Mouse (Mus musculus): ENCODE data around the gene Wdr77. TPM values are rescaled to one million over a fixed set of nuclear protein-coding genes. Genes with fewer than 3 reads are reported as not detected.
"Not testable (repeated sequence)": the region's sequence is repeated elsewhere in the genome, so short reads cannot be mapped to it uniquely, and the experiment has no call there.

The Wdr77 gene
- total RNA-seq (2014; fragmentation: Nextera tagmentation) (77.7 and 84.6 TPM in 2 replicates), total RNA-seq (2017) (37.0 and 37.9 TPM in 2 replicates)

DNA sequence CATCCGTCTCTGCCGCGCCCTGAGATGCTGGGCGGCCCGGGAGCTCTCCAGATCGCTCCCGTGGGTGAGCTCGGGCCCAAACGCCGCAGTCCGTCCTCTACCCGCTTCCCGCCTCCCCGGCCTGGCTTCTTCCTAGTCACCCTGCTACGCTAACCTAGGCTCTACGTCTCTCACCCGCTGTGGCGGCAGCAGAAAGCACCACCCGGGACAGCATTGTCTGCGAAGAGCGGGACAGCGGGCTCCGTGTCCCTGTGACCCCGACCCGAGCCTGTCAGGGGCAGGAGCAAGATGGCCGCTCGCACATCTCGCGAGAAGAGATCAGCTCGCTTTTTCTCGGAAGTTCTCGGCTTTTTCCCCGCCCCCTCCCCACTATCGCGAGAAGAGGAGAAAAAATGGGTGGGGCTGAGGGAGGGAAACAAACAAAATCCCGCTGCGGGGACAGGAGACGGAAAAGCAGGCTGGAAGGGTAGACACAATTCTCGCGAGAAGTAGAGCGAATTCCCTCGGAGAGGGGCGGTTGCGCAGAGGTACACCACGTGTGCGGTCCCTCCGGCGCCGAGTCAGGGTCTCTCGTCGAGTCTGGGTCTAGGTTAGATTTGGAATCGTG is at the start of gene Wdr77:
Wdr77 (plus strand) TSS at position 396 of the 607 bp plus-strand sequence.
- ATAC-seq (replicated peaks; ENCODE audit: low FRiP score, low TSS enrichment, poor library complexity, severe bottlenecking) = peak; percentile 90

DNA sequence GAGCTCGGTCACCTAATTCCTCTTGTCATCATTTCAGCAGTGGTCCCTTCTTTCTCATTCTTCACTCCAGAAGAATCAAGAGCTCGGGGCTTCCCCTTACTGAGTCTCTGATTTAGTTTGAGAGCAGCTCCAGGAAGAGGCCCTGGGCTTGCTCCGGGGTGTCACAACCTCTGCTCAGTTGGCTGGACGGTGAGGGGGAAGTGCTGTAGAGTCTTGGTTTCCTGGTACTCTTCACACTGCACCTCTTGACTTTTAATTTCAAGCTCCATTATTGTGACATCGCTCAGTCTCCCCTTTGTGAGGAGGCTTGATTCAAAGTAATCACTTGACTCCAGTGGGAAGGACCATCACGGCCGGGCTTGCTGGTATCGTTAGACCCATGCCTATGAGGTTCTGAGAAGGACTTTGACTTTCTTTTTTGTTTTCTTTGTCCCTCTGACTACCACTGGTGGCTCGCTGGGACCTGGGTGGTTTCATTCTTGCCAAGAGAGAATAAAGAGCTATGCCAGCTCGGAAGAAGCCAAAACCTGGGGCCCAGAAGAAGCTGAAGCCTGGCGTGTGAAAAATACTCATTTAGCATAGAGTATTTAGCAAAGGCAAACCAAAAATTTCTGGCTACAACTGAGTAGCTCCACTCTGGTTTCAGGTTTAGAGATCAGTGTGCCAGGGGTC is 48.5 kb upstream of the Wdr77 start:
- ATAC-seq (replicated peaks; ENCODE audit: low FRiP score, low TSS enrichment, poor library complexity, severe bottlenecking) = no peak

DNA sequence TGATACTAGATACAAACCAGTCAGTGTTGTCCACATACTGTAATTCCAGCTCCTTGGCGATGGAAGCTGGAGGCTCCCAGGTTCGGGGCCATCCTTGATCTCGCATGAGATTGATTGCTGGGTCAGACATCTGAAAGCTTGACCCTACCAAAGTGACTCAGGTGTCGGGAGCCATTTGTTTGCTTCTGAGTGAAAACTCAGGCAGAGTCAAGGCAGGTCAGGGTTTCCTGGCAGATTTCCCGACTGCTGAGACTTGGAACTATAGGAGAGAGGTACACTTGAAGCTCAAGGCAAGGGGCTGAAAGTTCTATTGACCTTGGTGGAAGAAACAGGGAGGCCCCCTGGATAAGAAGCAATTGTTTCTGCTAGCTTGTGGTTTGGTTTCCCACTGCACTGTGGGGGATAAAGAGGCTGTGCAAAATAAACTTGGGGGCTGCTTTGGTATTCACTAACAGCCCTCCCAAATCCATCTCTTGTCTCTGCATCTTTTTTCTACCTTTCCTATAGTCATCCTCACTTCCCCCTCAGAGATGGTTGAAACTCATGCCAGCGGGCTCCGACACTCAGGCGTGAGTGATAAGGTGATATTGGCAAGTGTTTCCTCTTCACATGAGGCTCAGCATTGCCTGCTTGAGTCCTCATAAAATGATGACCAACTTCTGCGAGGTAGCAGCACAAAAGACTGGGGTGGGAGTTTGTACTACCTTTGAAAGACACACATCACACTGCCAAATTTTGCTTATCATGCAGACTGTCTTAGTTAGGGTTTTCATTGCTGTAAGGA is 46.9 kb upstream of the Wdr77 start:
- ATAC-seq (replicated peaks; ENCODE audit: low FRiP score, low TSS enrichment, poor library complexity, severe bottlenecking) = 0 out of 2 replicates have a peak, but pooled peaks have one; percentile 20

DNA sequence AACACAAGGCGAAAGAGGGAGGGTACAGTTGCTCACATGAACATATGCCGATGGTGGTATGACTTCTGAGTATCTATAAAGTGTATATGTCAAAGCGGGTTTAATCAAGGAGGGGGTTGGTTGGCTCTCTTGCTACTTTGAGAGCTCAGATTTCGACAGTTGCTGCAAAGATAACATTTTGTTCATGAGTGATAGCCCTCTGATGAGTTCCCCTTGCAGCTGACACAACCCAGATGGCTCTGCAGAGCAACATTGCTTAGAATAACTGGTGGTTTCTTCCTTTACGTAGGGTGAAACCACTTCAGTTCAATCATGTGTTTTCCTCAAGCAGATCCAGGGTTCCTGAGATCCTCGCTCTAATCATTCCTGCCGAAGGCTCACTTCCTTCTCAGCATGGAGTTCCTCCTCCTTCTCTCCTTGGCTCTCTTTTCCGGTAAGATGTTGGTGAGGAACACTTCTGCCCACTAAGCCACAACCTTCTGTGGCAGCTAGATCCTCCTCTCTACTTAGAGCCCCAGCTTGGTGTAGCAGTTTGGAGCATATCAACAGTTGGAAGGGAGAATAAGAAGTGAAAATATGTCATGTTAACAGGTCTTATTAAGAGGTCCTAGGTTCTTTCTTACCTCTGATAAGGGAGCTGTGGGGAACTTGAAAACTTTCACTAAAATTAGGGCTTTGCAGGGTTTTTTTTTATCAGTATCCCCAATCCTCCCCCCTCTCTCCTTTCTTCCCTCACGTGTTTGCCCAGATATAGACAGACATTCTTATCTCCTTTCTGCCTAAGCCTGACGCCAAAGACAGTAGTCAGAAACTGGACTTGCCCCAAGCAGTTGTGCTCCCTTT is 45.1 kb upstream of the Wdr77 start:
- peak; percentile 65 for ATAC-seq (replicated peaks; ENCODE audit: low FRiP score, low TSS enrichment, poor library complexity, severe bottlenecking)

DNA sequence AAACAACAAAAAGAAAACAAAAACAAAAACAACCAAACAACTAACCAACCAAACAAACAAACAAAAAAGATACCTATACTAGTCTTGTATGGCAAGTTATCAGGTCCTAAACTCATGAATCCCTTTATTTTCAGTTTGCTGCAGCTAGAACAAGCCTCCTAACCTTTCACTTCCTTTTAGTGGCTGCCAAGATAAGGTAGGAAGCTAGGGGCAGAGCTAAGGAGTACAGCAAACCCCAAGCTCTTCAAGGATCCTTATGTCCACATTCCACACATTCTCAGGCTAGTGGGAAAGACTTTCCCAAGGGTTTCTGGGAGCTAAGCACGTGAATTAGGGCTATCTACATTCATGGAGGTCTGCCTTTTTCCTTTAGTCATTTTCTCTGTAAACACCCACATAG is 43.9 kb upstream of the Wdr77 start:
- ATAC-seq (replicated peaks; ENCODE audit: low FRiP score, low TSS enrichment, poor library complexity, severe bottlenecking) = no peak

DNA sequence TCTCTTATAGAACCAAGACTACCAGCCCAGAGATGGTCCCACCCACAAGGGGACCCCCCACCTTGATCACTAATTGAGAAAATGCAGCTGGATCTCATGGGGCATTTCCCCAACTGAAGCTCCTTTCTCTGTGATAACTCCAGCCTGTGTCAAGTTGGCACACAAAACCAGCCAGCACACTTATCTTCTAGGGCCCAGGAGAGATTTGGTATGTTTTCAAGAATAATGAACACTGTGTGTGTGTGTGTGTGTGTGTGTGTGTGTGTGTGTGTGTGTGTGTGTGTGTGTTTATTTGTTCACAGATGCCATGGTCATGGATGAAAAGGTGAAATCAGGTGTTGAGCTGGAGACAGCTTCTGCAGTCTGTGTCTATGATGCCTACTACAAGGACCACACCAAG is 42.7 kb upstream of the Wdr77 start:
- not testable (repeated sequence) for ATAC-seq (replicated peaks; ENCODE audit: low FRiP score, low TSS enrichment, poor library complexity, severe bottlenecking)

DNA sequence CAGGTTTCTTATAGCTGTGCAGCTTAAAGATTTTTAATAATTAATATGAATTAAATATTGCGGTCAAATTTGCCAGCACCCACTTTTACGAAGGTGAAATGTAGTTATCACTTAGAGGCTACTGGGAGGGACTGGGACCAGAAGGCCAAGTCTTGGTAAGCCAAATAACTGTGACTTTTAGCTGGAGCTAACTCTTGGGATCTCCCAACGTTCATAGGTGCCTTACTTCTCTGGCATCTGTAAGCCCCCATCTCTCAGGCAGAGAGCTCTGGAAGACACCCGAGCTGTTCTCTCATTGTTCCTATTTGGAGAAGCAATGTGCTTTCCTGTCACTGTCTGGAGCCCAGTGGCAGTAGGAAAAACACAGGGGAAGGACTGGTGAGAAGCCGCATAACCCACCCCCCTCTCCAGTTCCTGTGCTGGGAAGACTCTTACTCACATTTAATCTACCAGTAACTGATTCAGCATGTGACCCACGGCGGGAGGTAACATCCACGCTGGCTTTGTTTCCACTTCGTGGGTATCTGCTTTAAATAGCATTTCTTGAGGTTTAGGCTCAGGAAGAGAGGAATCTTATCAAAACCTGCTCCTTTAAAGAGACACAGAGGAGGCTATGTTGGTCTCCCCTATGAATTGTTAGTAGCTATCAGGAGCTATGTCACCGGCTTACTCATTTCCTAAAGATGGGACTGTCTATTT is 41.4 kb upstream of the Wdr77 start:
- no peak for ATAC-seq (replicated peaks; ENCODE audit: low FRiP score, low TSS enrichment, poor library complexity, severe bottlenecking)

DNA sequence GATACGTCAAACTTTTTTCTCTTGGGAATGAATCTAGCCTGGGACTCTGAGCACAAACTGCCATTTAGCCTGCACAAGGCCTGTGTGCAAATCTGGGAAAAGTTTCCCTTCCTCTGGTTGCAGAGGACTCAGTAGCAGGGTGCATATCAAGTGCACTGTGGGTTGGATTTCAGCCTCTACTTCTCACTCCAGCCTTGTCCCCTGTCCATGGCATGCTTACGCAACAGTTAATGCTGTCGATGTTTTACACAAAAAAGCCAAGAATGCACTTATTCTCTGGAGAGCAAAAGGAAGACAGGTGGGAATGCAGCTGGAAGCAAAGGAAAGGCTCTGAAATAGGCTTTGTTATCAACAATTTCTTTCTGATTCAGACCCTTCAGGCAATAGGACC is 40.8 kb upstream of the Wdr77 start:
- no peak for ATAC-seq (replicated peaks; ENCODE audit: low FRiP score, low TSS enrichment, poor library complexity, severe bottlenecking)

DNA sequence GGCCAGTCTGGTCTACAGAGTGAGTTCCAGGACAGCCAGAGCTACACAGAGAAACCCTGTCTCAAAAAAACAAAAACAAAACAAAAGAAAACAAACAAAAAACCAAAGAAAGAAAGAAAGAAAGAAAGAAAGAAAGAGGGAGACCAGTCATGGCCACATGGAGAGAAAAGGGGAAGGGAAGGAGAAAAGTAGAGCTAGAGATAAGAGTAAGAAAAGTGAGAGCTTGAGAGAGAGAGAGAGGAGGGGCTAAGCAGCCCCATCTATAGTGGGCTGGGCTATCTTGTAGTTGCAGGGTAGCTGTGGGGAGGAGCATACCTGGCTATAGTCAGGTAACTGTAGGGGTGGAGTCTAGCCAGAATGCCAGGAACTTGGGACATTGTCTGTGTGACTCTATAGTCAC is 38.4 kb upstream of the Wdr77 start:
- ATAC-seq (replicated peaks; ENCODE audit: low FRiP score, low TSS enrichment, poor library complexity, severe bottlenecking) = not testable (repeated sequence)

DNA sequence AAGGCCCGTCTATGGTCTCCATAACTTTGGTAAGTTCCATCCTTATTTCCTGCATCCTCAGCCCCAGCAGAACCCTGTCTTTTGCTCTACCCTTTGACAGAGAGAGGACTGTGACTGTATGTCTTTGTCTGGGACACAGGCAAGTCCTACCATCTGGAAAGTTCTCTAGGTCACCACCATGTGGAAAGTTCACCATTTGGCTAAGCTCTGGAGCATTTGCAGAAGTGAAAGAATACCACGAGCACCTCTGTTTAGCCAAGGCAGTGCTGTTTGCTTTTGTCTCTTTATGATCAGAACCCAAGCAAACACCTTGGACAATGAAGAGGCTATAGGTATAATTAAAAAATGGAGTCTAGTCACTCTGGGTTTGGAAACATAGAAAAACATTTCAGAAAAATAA is 37.2 kb upstream of the Wdr77 start:
- no peak for ATAC-seq (replicated peaks; ENCODE audit: low FRiP score, low TSS enrichment, poor library complexity, severe bottlenecking)

DNA sequence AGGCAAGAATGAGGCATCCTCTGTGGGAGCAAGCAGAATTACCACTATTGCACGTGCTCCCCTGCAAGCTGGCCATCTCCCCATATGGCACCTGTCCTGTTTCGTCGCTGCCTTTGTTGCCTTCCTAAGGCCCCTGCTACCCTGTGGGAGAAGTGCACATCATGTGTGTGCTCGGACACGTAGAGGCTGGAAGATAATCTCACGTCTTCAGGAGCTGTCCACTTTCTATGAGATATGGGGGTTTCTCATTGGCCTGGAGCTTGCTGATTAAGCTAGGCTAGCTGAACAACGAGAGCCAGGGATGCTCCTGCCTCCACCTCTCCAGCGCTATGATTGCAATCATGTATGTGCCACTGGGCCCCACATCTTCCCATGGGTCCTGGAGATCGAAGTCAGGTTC is 34.6 kb upstream of the Wdr77 start:
- ATAC-seq (replicated peaks; ENCODE audit: low FRiP score, low TSS enrichment, poor library complexity, severe bottlenecking) = peak; percentile 27; the same call in 1 of the 2 replicates

DNA sequence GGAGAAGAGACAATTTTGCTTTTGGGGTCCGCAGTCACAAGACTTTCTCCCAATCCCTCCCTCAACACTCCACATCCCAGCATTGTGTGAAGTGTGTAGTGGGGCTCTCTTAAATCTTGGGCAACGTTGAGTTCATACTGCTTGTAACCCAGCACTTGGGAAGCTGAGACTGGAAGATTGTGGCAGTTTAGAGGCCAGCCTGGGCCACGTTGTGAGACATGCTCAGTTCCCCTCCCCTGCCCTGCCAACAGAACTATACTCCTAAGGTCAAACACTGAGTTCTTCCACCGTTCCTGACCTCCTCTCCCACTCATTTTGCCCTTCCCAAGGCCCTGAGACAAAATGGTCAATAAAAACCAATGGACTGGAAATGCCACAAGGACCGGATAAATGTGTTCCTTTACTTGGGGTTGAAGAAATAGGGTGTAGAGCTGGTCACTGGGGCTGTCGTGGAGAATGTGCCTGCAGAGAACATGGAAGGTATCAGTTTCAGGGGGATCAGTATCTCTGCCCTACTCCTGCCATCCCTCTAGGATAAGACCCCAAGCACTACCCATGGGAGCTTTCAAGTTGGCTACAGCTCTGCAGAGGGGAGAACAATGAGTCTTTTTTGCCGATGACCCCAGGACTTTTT is 31.5 kb upstream of the Wdr77 start:
- no peak for ATAC-seq (replicated peaks; ENCODE audit: low FRiP score, low TSS enrichment, poor library complexity, severe bottlenecking)

DNA sequence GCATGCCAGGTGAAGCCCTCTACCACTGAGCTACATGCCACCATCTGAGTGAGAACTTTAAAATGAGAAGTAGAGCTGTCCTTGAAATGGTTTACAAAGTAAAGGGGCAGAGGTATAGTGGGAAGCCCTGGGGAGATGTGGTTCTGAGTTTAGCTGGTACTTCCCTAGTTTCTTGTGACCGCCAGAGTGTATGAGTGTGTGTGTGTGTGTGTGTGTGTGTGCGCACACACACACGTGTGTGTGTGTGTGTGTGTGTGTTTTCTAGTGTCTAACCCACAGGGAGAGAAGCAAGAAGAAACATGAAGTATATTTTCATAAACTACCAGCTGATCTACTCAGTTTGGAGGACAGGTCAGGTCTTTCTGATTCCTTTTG is 31.0 kb upstream of the Wdr77 start:
- ATAC-seq (replicated peaks; ENCODE audit: low FRiP score, low TSS enrichment, poor library complexity, severe bottlenecking) = no peak

DNA sequence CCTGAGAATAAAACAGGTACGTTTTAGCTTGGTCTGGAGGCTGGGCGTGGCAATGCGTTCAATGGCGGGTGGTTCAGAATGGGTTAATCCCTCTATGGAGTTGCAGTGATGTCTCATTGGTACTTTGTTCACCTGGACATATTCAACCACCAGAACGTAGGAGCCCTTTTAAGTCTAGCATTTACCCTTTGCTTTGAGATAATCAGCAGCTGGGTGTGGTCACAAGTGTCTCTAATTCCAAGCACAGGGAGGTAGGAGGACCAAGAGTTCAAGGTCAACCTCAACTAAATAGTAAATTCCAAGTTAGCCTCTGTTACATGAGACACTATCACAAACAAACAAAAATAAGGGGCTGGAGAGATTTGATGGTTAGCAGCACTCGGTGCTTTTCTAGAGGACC is 30.4 kb upstream of the Wdr77 start:
- no peak for ATAC-seq (replicated peaks; ENCODE audit: low FRiP score, low TSS enrichment, poor library complexity, severe bottlenecking)

DNA sequence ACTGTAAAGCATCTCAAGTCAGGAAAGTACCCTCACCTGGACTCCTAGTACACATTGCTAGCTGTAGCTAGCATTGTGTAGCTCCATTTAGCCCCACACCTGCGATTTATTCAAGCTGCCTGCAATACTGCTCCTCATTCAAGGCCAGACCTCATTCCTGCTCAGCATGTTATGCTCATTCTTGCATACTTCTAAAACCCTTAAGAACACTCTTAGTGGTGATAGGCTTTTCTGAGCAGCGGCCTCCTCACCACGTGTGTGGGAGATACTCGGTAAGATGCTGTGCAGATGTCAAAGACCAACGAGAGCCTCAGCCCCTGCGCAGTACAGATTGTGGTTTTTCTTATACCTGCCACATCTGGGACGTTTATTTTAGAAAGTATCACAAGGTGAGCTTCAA is 29.3 kb upstream of the Wdr77 start:
- ATAC-seq (replicated peaks; ENCODE audit: low FRiP score, low TSS enrichment, poor library complexity, severe bottlenecking) = no peak

DNA sequence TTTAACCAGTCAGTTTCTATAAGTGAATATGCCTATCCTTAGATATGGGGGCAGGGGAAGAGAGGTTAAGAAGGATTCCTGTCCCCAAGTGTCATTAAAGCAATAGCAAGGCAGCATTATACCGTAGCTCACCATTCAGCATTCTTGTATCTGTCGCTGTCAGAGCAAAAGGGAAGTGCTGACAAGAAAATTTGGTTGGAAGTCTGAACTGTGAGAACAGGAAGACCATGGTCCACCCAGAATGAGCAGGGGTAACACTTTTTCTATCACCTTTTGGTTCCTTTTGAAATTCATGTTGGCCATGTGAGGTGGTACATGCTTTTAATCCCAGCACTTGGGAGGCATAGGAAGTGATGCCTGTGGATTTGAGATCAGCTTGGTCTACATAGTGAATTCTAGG is 28.1 kb upstream of the Wdr77 start:
- ATAC-seq (replicated peaks; ENCODE audit: low FRiP score, low TSS enrichment, poor library complexity, severe bottlenecking) = no peak

DNA sequence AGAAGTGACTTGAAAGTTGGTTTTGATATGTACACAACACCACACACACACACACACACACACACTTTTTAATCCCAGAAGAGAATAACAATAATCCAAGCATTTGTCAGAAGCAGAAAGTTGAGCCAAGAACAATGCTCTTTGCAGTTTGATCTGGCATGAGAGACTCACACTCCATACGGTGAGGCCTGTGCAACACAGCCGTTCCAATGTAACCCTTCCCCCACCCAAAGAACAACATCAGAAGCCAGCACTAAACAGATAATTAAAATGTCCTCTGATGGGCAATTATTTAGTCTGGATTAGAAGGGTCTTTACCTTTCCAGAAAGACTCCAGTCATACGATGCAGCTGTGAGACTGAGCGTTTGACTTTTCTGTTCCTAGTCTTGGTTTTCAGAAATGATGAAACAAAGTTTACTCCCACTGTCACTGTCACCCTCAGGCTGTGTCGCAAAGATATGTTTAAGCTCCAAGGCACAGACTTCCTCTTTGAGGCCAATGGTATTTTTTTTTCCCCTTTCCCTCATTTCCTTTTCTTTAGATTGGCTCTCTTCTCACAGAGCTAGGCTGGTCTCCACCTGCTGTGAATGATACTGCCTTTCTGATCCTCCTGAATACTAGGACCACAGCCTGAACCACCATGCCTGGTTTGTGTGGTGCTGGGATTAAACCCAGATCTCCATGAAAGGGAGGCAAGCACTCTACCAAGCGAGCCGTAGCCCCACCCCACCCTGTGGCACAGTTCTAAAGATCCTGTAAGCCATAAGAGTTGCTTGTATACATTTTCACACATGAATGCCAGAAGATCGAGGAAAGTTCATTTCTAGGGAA is 26.7 kb upstream of the Wdr77 start, which contains the start of gene I830077J02Rik:
I830077J02Rik (minus strand) TSS at position 425 of the 832 bp plus-strand sequence.
- peak; percentile 59 for ATAC-seq (replicated peaks; ENCODE audit: low FRiP score, low TSS enrichment, poor library complexity, severe bottlenecking)

DNA sequence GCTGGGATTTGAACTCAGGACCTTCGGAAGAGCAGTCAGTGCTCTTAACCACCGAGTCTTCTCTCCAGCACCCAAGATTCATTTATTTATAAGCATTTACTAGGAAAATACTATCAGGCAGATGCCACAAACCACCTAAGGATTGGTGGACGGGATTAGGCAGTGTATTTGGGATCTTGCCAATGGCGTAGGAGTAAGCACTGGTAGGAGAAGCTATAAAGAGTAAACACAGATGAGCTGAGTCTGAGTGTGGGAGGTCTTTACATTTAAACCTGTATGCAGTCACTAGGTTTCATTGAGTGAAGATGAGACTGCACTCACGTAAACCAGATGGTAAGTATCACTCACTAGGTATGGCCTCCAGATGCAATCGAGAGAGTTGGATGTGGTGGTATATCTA is 25.2 kb upstream of the Wdr77 start:
- no peak for ATAC-seq (replicated peaks; ENCODE audit: low FRiP score, low TSS enrichment, poor library complexity, severe bottlenecking)

Data from megakaryocyte-erythroid progenitor cell, adult 5-6 weeks (primary cell).